In genomic region chr12:81483656-81484055, GRCm38 (mm10) we compare ENCODE assay signal across 8 mouse cellular contexts. TPM values are rescaled to one million over a fixed set of nuclear protein-coding genes. Genes with fewer than 3 reads are reported as not detected.
A peak's percentile ranks its signal among the peaks of the same experiment; 100 is the strongest.
DNase-seq lines count a peak whose midpoint lies in the region; ATAC-seq lines count a peak whose summit lies in the region.

No protein-coding gene starts in this region.

- H3K4me2 ChIP-seq in heart, embryonic 14.5 days (ENCODE audit: low read length), result peak overlapping the region; percentile 75
- H3K4me2 ChIP-seq in liver, embryonic 15.5 days, result peak overlapping the region; percentile 79

- H3K4me1 ChIP-seq in heart, embryonic 14.5 days (ENCODE audit: control insufficient read depth in 2 of 2, insufficient read depth in 2 of 2, low read length in 2 of 2), result no peaks in the 10 kb centered on the region
- peaks cover 17% of the 10 kb centered on the region for H3K4me1 ChIP-seq in liver, embryonic 15.5 days (replicated peaks)

- no peaks in the 10 kb centered on the region for H3K9me3 ChIP-seq in heart, embryonic 14.5 days (ENCODE audit: control insufficient read depth, low read length)
- H3K9me3 ChIP-seq in liver, embryonic 15.5 days (replicated peaks), result no peaks in the 10 kb centered on the region

- peak overlapping the region; percentile 82 for H3K9ac ChIP-seq in heart, embryonic 14.5 days (ENCODE audit: low read length)
- H3K9ac ChIP-seq in liver, embryonic 15.5 days, result peak overlapping the region; percentile 27; the same call in 1 of the 2 replicates

- ATAC-seq in heart, embryonic 14.5 days (ENCODE audit: insufficient number of reproducible peaks, insufficient read depth, low FRiP score, low read depth), result no peak
- ATAC-seq in liver, embryonic 15.5 days (ENCODE audit: insufficient read depth), result no peak

- no peaks in the 10 kb centered on the region for H3K36me3 ChIP-seq in heart, embryonic 14.5 days (ENCODE audit: control insufficient read depth, insufficient read depth, low read length)
- H3K36me3 ChIP-seq in liver, embryonic 15.5 days (replicated peaks), result no peaks in the 10 kb centered on the region

- no peaks in the 10 kb centered on the region for H3K27me3 ChIP-seq in heart, embryonic 14.5 days (ENCODE audit: control insufficient read depth, insufficient read depth, low read length)
- H3K27me3 ChIP-seq in liver, embryonic 15.5 days, result no peaks in the 10 kb centered on the region

- 34% methylated on average over 17 of the region's 17 CpGs for WGBS in heart, embryonic 14.5 days
- 13% methylated on average over 17 of the region's 17 CpGs for whole genome bisulfite sequencing in liver, embryonic 15.5 days (ENCODE audit: insufficient replicate concordance)

- no peak overlapping the region for H3K27ac ChIP-seq in heart, embryonic 14.5 days (replicated peaks in 1 of 2; ENCODE audit: control insufficient read depth in 1 of 2, insufficient read depth in 1 of 2, low read depth in 2 of 2, low read length in 2 of 2)
- H3K27ac ChIP-seq in liver, embryonic 15.5 days (replicated peaks), result no peak overlapping the region

- peak; percentile 11 for DNase-seq in adrenal gland, postnatal 10 days
- DNase-seq in adrenal gland, adult (ENCODE audit: inconsistent age in 2 of 2, low spot score in 1 of 2), result no peak
- peak; percentile 68 for DNase-seq in thymus, postnatal 0 days (ENCODE audit: low spot score)
- DNase-seq in thymus, postnatal 25 days, result no peak
- peak; percentile 26 for DNase-seq in telencephalon, adult 2 months (ENCODE audit: low read depth, low spot score)
- no peak for DNase-seq in thymus, postnatal 36 days

- H3K4me3 ChIP-seq in heart, embryonic 14.5 days (ENCODE audit: control insufficient read depth in 1 of 2, insufficient read depth in 1 of 2, low read depth in 1 of 2, low read length in 2 of 2), result peak overlapping the region; percentile 24 to 80
- peak overlapping the region; percentile 78 for H3K4me3 ChIP-seq in liver, embryonic 15.5 days (replicated peaks)

RNA-seq across cellular contexts. Expression of gene Cox16, which starts 1.3 kb away (rescaled TPM):
- total RNA-seq in adrenal gland, postnatal 10 days (2021), result 100 to 1,000 TPM; 101 to 111 TPM
- 239 and 241 TPM in 2 replicates for polyA plus RNA-seq in thymus, postnatal 0 days (2015; fragmentation: Nextera tagmentation; extraction: Ambion mirVana)
- polyA plus RNA-seq in heart, embryonic 14.5 days (2014; fragmentation: Nextera tagmentation; extraction: Ambion mirVana), result 92.6 and 105 TPM in 2 replicates
- 52.7 and 64.5 TPM in 2 replicates for polyA plus RNA-seq in liver, embryonic 15.5 days (2015; fragmentation: Nextera tagmentation; extraction: Ambion mirVana)

RNA-seq across cellular contexts. Expression of gene Gm20498, which starts 49.0 kb away (rescaled TPM):
- 10 to 100 TPM; 33.6 to 36.8 TPM for total RNA-seq in adrenal gland, postnatal 10 days (2021)
- polyA plus RNA-seq in thymus, postnatal 0 days (2015; fragmentation: Nextera tagmentation; extraction: Ambion mirVana), result 27.7 and 39.4 TPM in 2 replicates
- polyA plus RNA-seq in heart, embryonic 14.5 days (2014; fragmentation: Nextera tagmentation; extraction: Ambion mirVana), result 26.2 and 35.2 TPM in 2 replicates
- 10.4 and 11.1 TPM in 2 replicates for polyA plus RNA-seq in liver, embryonic 15.5 days (2015; fragmentation: Nextera tagmentation; extraction: Ambion mirVana)

RNA-seq across cellular contexts. Expression of gene Synj2bp, which starts 49.1 kb away (rescaled TPM):
- total RNA-seq in adrenal gland, postnatal 10 days (2021), result 10 to 100 TPM; 32.7 to 33.4 TPM
- polyA plus RNA-seq in thymus, postnatal 0 days (2015; fragmentation: Nextera tagmentation; extraction: Ambion mirVana), result 45.8 and 56.9 TPM in 2 replicates
- polyA plus RNA-seq in heart, embryonic 14.5 days (2014; fragmentation: Nextera tagmentation; extraction: Ambion mirVana), result 37.1 and 37.9 TPM in 2 replicates
- polyA plus RNA-seq in liver, embryonic 15.5 days (2015; fragmentation: Nextera tagmentation; extraction: Ambion mirVana), result 13.0 and 13.2 TPM in 2 replicates

Comparison
In these comparisons a context has a peak if more than half of its experiments do, and no peak if none do; other contexts are left out.
1. DNase-seq: peak in adrenal gland, postnatal 10 days (single experiment), thymus, postnatal 0 days (single experiment) and telencephalon, adult 2 months (single experiment); none in adrenal gland, adult (0 of 2), thymus, postnatal 25 days (single experiment) and thymus, postnatal 36 days (0 of 2).